Mouse (Mus musculus): ENCODE measurements at regions not wholly inside any gene's neighbourhood (a gene's known extent, or its start where the extent isn't known, plus 50 kb on each side); places are given as distances from the start of the nearest gene placed in this dataset.
A peak's percentile ranks its signal among the peaks of the same experiment; 100 is the strongest.

DNA sequence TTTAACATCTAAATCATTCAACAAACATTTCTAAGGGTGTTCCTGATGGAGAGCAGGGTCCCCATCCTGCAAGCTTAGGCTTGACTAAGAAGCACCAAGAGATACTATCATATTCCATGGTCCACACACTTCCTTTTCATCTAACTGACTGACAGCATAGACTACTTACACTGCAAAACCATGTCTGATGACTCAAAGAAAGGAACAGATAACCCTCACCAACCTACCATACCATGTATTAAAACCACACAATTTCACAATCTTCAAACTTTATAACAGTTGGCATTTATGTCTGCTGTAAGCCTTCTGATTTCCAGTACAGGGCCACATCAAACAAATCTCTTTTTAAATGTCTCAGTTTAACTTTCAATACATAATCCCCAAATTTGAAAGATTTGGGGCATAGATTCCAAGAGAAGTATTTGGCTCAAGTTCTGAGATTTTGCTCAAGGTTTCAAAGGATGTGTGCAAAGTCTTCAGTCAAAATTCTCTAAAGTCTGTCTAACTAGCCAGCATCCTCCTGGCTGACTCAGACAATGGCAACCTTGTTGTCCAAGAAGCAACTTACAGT, 962.0 kb downstream of the Ttll7 start:
- no peaks in the 10 kb centered on the region for H3K79me2 ChIP-seq (ENCODE audit: control insufficient read depth, insufficient read depth)
- no peaks in the 10 kb centered on the region for H3K36me3 ChIP-seq (ENCODE audit: control insufficient read depth, insufficient read depth)
- no peaks in the 10 kb centered on the region for H3K79me3 ChIP-seq (ENCODE audit: low read depth)
- TF ChIP-seq CEBPB (IDR thresholded peaks at IDR 0.05; ENCODE audit: low read depth) (peak; percentile 86), MYOD1 (IDR thresholded peaks at IDR 0.05; ENCODE audit: control insufficient read depth, insufficient read length, low read depth) (no peak)
- no peak overlapping the region for H3K4me3 ChIP-seq (ENCODE audit: insufficient read depth, poor library complexity, severe bottlenecking)
- H3K27me3 ChIP-seq (ENCODE audit: control insufficient read depth, insufficient read depth, insufficient read length) = no peaks in the 10 kb centered on the region
- H3ac ChIP-seq (ENCODE audit: control insufficient read depth, insufficient read length, low read depth) = no peak overlapping the region

DNA sequence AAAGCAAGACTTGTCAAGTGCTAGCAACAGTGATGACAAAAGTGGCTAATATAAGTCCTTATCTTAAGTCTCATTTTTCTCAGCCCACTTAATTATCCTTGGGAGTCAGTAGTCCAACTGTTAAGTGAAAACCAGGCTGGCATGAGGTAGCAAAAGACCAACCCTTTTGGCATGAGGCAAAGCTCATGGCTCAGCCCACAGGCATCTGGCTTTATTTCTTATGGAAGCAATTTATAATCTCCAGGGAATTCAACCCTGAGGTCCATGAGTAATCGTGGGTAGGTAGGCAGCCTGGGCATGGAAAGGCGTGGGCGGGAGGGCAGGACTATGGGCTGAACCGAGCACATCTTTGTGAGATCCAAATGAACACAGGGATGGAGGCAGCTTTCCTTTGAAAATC, 950.4 kb downstream of the Ttll7 start:
- Histone ChIP-seq H3ac (ENCODE audit: control insufficient read depth, insufficient read length, low read depth) (no peak overlapping the region), H3K4me3 (ENCODE audit: insufficient read depth, poor library complexity, severe bottlenecking) (no peak overlapping the region), H3K79me2 (ENCODE audit: control insufficient read depth, insufficient read depth) (no peaks in the 10 kb centered on the region), H3K27me3 (ENCODE audit: control insufficient read depth, insufficient read depth, insufficient read length) (no peaks in the 10 kb centered on the region), H3K79me3 (ENCODE audit: low read depth) (no peaks in the 10 kb centered on the region), H3K36me3 (ENCODE audit: control insufficient read depth, insufficient read depth) (no peaks in the 10 kb centered on the region)
- no peak for TF ChIP-seq MYOG (IDR thresholded peaks at IDR 0.05; ENCODE audit: control insufficient read depth, extremely low read depth, insufficient read length)
- TF ChIP-seq MYOD1 (IDR thresholded peaks at IDR 0.05; ENCODE audit: control insufficient read depth, insufficient read length, low read depth) = no peak
- TF ChIP-seq FOSL1 (IDR thresholded peaks at IDR 0.05; ENCODE audit: insufficient read depth, low read length, poor library complexity, severe bottlenecking) = peak; percentile 78
- no peak for TF ChIP-seq CEBPB (IDR thresholded peaks at IDR 0.05; ENCODE audit: low read depth)
- peak; percentile 74 for TF ChIP-seq MAX (IDR thresholded peaks at IDR 0.05)
- TF ChIP-seq USF1 (IDR thresholded peaks at IDR 0.05; ENCODE audit: low read depth) = no peak
- no peak for TF ChIP-seq CTCF (IDR thresholded peaks at IDR 0.05; ENCODE audit: control insufficient read depth, insufficient read depth, insufficient read length)

DNA sequence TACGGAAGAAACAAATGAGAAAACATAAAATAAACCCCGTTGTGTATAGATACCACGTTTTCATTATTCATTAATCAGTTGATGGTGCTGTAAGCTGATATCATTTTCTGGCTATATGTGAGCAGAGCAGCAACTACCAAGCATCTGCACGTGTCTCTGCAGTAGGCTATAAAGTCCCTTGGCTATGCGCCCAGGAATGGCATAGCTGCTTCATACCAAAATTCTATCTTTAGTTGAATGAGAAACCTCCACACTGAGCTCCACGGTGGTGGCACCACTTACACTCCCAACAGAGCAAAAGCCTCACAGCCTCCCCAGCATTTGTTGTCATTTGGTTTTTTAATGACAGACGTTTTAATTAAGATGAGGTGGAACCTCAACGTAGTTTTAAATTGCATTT, 944.4 kb downstream of the Ttll7 start:
- no peak for TF ChIP-seq MYOD1 (IDR thresholded peaks at IDR 0.05; ENCODE audit: control insufficient read depth, insufficient read length, low read depth)
- no peak for TF ChIP-seq CTCF (IDR thresholded peaks at IDR 0.05; ENCODE audit: control insufficient read depth, insufficient read depth, insufficient read length)
- no peak for TF ChIP-seq USF1 (IDR thresholded peaks at IDR 0.05; ENCODE audit: low read depth)
- TF ChIP-seq MAX (IDR thresholded peaks at IDR 0.05) = no peak
- no peak for TF ChIP-seq CEBPB (IDR thresholded peaks at IDR 0.05; ENCODE audit: low read depth)
- no peak for TF ChIP-seq MYOG (IDR thresholded peaks at IDR 0.05; ENCODE audit: control insufficient read depth, extremely low read depth, insufficient read length)
- no peak for TF ChIP-seq FOSL1 (IDR thresholded peaks at IDR 0.05; ENCODE audit: insufficient read depth, low read length, poor library complexity, severe bottlenecking)
- Histone ChIP-seq H3K79me2 (ENCODE audit: control insufficient read depth, insufficient read depth) (no peaks in the 10 kb centered on the region), H3K4me3 (ENCODE audit: insufficient read depth, poor library complexity, severe bottlenecking) (no peak overlapping the region), H3K36me3 (ENCODE audit: control insufficient read depth, insufficient read depth) (no peaks in the 10 kb centered on the region), H3K79me3 (ENCODE audit: low read depth) (no peaks in the 10 kb centered on the region), H3K27me3 (ENCODE audit: control insufficient read depth, insufficient read depth, insufficient read length) (no peaks in the 10 kb centered on the region), H3ac (ENCODE audit: control insufficient read depth, insufficient read length, low read depth) (no peak overlapping the region)

DNA sequence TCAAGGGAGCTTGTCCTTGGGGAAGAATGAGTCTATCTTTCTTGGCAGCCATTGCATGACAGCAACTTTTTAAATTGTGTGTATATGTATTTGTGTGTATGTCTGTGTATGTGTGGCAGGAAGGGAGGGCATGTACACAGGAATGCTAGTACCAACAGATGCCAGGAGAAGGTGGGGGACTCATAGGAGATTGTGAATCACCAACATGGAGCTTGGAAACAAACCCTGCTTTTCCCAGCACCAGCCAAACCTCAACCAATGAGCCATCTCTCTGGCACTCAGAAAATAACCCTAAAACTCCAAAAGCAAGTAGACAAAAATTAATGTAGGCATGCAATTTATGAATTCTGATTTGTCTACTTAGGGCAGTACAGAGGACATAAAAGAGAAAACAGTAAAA, 942.9 kb downstream of the Ttll7 start:
- no peaks in the 10 kb centered on the region for H3K27me3 ChIP-seq (ENCODE audit: control insufficient read depth, insufficient read depth, insufficient read length)
- no peaks in the 10 kb centered on the region for H3K79me2 ChIP-seq (ENCODE audit: control insufficient read depth, insufficient read depth)
- H3K79me3 ChIP-seq (ENCODE audit: low read depth) = no peaks in the 10 kb centered on the region
- no peaks in the 10 kb centered on the region for H3K36me3 ChIP-seq (ENCODE audit: control insufficient read depth, insufficient read depth)
- no peak for TF ChIP-seq MYOG (IDR thresholded peaks at IDR 0.05; ENCODE audit: control insufficient read depth, extremely low read depth, insufficient read length)
- peak; percentile 24 for TF ChIP-seq FOSL1 (IDR thresholded peaks at IDR 0.05; ENCODE audit: insufficient read depth, low read length, poor library complexity, severe bottlenecking)
- no peak overlapping the region for H3K4me3 ChIP-seq (ENCODE audit: insufficient read depth, poor library complexity, severe bottlenecking)
- no peak overlapping the region for H3ac ChIP-seq (ENCODE audit: control insufficient read depth, insufficient read length, low read depth)

DNA sequence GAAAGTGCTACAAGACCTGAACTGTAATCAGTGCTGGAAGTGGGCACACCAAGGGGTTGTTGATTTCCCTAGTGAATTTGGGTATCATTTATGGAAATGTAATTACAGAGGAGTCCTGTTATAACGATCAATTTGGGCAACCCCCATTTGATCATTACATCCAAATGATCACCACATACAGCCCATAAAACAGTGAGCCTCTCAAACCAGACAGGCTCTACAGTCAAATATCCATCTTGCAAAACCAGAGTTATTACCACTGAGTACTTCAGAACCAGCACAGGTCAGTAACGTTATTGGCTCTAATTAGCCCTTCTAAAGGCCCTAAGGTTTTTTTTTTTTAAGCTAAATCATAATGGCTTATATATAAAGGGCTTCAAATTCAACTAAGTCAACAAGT, 934.4 kb downstream of the Ttll7 start:
- H3K4me3 ChIP-seq (ENCODE audit: insufficient read depth, poor library complexity, severe bottlenecking) = no peak overlapping the region
- no peak for TF ChIP-seq CEBPB (IDR thresholded peaks at IDR 0.05; ENCODE audit: low read depth)
- no peak for TF ChIP-seq MYOD1 (IDR thresholded peaks at IDR 0.05; ENCODE audit: control insufficient read depth, insufficient read length, low read depth)
- no peak for TF ChIP-seq USF1 (IDR thresholded peaks at IDR 0.05; ENCODE audit: low read depth)
- H3K79me3 ChIP-seq (ENCODE audit: low read depth) = no peaks in the 10 kb centered on the region
- no peaks in the 10 kb centered on the region for H3K27me3 ChIP-seq (ENCODE audit: control insufficient read depth, insufficient read depth, insufficient read length)
- H3K79me2 ChIP-seq (ENCODE audit: control insufficient read depth, insufficient read depth) = no peaks in the 10 kb centered on the region
- H3ac ChIP-seq (ENCODE audit: control insufficient read depth, insufficient read length, low read depth) = no peak overlapping the region
- no peaks in the 10 kb centered on the region for H3K36me3 ChIP-seq (ENCODE audit: control insufficient read depth, insufficient read depth)

DNA sequence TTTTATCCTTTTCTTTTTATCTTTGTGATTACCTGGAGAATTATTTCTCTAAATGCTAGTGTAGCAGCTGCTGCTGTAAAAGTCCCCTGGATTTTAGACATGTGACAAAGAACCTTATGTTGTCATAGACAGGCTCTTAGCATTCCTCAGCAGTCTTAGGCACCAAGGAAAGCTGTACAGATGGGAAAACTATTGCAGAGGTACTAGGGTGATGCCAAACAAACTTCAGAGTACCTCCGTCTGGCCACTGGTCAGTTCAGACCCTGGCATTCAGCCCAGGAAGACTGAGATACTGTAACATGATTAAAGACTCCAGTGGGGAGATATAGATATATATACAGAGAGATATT, 898.6 kb downstream of the Ttll7 start:
- no peaks in the 10 kb centered on the region for H3K36me3 ChIP-seq (ENCODE audit: control insufficient read depth, insufficient read depth)
- H3K79me3 ChIP-seq (ENCODE audit: low read depth) = no peaks in the 10 kb centered on the region
- H3ac ChIP-seq (ENCODE audit: control insufficient read depth, insufficient read length, low read depth) = no peak overlapping the region
- H3K27me3 ChIP-seq (ENCODE audit: control insufficient read depth, insufficient read depth, insufficient read length) = no peaks in the 10 kb centered on the region
- no peaks in the 10 kb centered on the region for H3K79me2 ChIP-seq (ENCODE audit: control insufficient read depth, insufficient read depth)
- no peak for TF ChIP-seq CTCF (IDR thresholded peaks at IDR 0.05; ENCODE audit: control insufficient read depth, insufficient read depth, insufficient read length)
- TF ChIP-seq FOSL1 (IDR thresholded peaks at IDR 0.05; ENCODE audit: insufficient read depth, low read length, poor library complexity, severe bottlenecking) = no peak
- no peak overlapping the region for H3K4me3 ChIP-seq (ENCODE audit: insufficient read depth, poor library complexity, severe bottlenecking)
